Mouse (Mus musculus) intestine, postnatal 0 days (tissue): Measurements from ENCODE around the gene Ifnar1. TPM values are rescaled to one million over a fixed set of nuclear protein-coding genes. Genes with fewer than 3 reads are reported as not detected.

Source experiments
- ATAC-seq: fragments of 200-750 bp; cut with Nextera tagmentation; 2 replicates; pipeline ENCODE4 v1.8.0; 2017; ENCODE audit warnings: mild to moderate bottlenecking, moderate TSS enrichment, moderate library complexity
- H3K27ac ChIP-seq: fragments of 300-500 bp; sonication (generic); 2 replicates; pipeline ENCODE4 v1.5.1; 2014; ENCODE audit warnings: mild to moderate bottlenecking, low read depth, low read length, moderate library complexity
- H3K27me3 ChIP-seq: fragments of 300-500 bp; sonication (generic); replicated peaks from 2 replicates; pipeline ENCODE4 v1.6.1; 2014; ENCODE audit warnings: low read length, mixed read lengths; ENCODE audit not compliant: control insufficient read depth, insufficient read depth
- H3K36me3 ChIP-seq: fragments of 300-500 bp; sonication (generic); 2 replicates; pipeline ENCODE4 v1.6.1; 2014; ENCODE audit warnings: mild to moderate bottlenecking, moderate library complexity; ENCODE audit not compliant: control insufficient read depth, insufficient read depth
- H3K4me1 ChIP-seq: fragments of 300-500 bp; sonication (generic); replicated peaks from 2 replicates; pipeline ENCODE4 v1.6.1; 2014; ENCODE audit warnings: antibody characterized with exemption, low read length, mixed read lengths; ENCODE audit not compliant: control insufficient read depth, insufficient read depth
- H3K4me2 ChIP-seq: fragments of 300-500 bp; sonication (generic); replicated peaks from 2 replicates; pipeline ENCODE4 v1.6.1; 2014; ENCODE audit warnings: low read depth, mild to moderate bottlenecking, moderate library complexity
- H3K4me3 ChIP-seq: fragments of 300-500 bp; sonication (generic); 2 replicates; pipeline ENCODE4 v1.5.1; 2014; ENCODE audit warnings: low read depth, low read length
- H3K9ac ChIP-seq: fragments of 300-500 bp; sonication (generic); 2 replicates; pipeline ENCODE4 v1.6.1; 2014; ENCODE audit warnings: mild to moderate bottlenecking, low read depth, low read length
- H3K9me3 ChIP-seq: fragments of 300-500 bp; sonication (generic); 2 replicates; pipeline ENCODE4 v1.6.1; 2016; ENCODE audit warnings: mixed run types; ENCODE audit not compliant: control insufficient read depth
- CTCF ChIP-seq: sonication (generic); IDR thresholded peaks from 2 replicates; pipeline ENCODE4 v1.5.1; 2016; ENCODE audit warnings: low read depth, mild to moderate bottlenecking, control low read depth, antibody characterized with exemption, moderate library complexity
- WGBS: fragments of 180-500 bp; shearing (Covaris S2); extraction: QIAGEN DNeasy Blood & Tissue Kit; methylation state at CpG from one replicate; pipeline ENCODE4 v1.1.7; 2014; 5-methylcytosine and 5-hydroxymethylcytosine counted together
- polyA plus RNA-seq: library from polyadenylated mRNA; unstranded; fragments of >200 nt; fragmentation: Nextera tagmentation; extraction: Ambion mirVana; gene quantifications from 2 replicates; pipeline ENCODE4 v1.2.1, GENCODE M21; 2015

Gene Ifnar1
- polyA plus RNA-seq, 1 experiment from 2014 or later = 18.2 TPM

DNA sequence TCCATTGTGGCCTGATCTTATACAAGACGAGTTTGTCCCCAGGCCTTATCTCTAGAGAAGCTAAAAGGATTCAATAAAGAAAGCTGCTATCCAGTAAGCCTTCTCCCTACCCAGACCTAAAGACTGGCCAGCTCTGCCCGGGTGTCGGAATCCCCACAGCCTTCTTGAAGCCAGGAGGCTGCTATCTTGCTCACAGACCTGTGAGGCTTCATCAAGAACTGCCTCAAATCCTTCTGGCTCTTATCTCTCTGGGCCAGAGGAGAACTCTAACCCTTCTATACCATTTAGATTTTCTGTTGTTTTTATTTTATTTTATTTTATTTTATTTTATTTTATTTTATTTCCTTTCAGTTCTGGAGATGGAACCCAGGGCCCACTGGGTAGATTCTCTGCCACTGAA, 52.0 kb downstream of the Ifnar1 start:
- Histone ChIP-seq H3K36me3 (no peaks in the 10 kb centered on the region), H3K9me3 (no peaks in the 10 kb centered on the region), H3K4me2 (no peak overlapping the region), H3K4me3 (no peak overlapping the region), H3K27ac (no peak overlapping the region), H3K27me3 (no peaks in the 10 kb centered on the region), H3K9ac (no peak overlapping the region), H3K4me1 (peaks cover 7% of the 10 kb centered on the region; the same call in 1 of the 2 replicates)
- 74% methylated on average over 3 of the region's 3 CpGs for WGBS
- no peak for ATAC-seq
- no peak for TF ChIP-seq CTCF

DNA sequence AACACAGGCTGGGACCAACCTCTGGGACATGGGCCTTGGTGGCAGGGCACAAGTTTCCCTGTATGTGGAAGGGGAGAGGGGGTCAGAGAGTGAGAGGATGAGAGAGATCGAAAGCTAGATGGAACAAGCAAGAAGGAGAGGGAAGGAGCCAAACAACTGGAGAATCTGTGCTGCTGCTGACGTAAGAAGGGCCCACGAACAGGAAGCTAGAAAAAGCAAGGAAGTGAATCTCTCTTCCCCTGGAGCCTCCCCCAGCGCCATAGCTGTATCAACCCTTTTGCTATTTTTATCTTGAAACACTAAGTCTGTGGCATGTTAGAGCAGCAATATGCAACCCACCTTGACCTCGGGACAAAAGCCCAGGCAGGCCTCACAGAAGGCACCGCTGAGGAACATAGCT, 53.0 kb downstream of the Ifnar1 start:
- H3K36me3 ChIP-seq = no peaks in the 10 kb centered on the region
- no peak for ATAC-seq
- H3K4me2 ChIP-seq = no peak overlapping the region
- no peak overlapping the region for H3K27ac ChIP-seq
- no peak overlapping the region for H3K4me3 ChIP-seq
- 71% methylated on average over 6 of the region's 6 CpGs for WGBS
- no peak overlapping the region for H3K9ac ChIP-seq
- H3K9me3 ChIP-seq = no peaks in the 10 kb centered on the region
- no peaks in the 10 kb centered on the region for H3K27me3 ChIP-seq
- no peak for TF ChIP-seq CTCF
- peaks cover 3% of the 10 kb centered on the region; the same call in 1 of the 2 replicates for H3K4me1 ChIP-seq

DNA sequence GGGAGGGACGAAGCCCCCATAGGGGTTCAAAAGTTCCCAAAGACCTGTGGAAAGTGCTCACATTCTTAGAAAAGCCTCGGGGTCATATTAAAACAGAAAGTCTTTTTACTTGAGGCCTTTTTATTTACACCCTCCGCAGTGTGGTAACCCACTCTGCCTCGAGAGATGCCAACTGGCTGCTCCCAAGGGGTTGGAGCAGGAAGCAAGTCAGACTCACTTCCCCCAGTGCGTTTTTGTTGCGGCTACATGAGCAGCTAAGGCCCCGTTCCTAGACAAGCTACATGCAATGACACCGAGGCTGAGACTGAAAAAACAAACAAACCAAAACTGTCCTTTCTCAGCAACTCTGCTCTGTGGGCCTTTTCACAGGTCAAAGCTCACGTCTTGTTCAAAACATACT, 53.5 kb downstream of the Ifnar1 start:
- Histone ChIP-seq H3K4me1 (peaks cover 3% of the 10 kb centered on the region; the same call in 1 of the 2 replicates), H3K9ac (no peak overlapping the region), H3K9me3 (no peaks in the 10 kb centered on the region), H3K27me3 (no peaks in the 10 kb centered on the region), H3K27ac (no peak overlapping the region), H3K36me3 (no peaks in the 10 kb centered on the region), H3K4me2 (no peak overlapping the region), H3K4me3 (no peak overlapping the region)
- TF ChIP-seq CTCF = no peak
- WGBS = 63% methylated on average over 9 of the region's 9 CpGs
- no peak for ATAC-seq

DNA sequence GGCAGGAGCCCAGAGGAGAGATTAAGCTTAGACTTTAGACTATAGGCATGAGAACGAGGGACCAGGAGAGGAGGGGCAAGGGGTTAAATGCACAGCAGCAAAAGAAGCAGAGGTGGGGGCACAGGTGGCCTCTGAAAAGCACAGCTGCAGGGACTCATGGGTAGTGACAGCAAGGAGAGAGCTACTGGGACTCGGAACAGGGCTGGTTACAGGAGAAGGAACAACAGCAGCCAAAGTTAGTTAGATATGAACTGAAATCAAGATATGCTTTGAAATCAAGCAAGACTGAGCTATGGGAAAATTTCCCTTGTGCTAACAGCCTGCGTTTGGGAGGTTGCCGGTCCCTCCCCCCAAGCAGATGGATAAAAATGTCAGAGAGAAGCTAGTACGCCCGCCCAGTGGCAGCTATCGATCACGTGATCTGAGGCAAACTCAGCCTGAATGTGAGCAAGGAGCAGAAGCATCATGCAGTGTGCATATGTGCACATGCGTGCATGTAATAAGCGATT, 56.6 kb downstream of the Ifnar1 start:
- Histone ChIP-seq H3K9ac (no peak overlapping the region), H3K4me3 (no peak overlapping the region), H3K27ac (no peak overlapping the region), H3K27me3 (no peaks in the 10 kb centered on the region), H3K4me1 (peaks cover 10% of the 10 kb centered on the region), H3K36me3 (no peaks in the 10 kb centered on the region), H3K9me3 (no peaks in the 10 kb centered on the region), H3K4me2 (peak overlapping the region; percentile 28)
- ATAC-seq = peak; percentile 55
- no peak for TF ChIP-seq CTCF
- WGBS = 28% methylated on average over 10 of the region's 10 CpGs

DNA sequence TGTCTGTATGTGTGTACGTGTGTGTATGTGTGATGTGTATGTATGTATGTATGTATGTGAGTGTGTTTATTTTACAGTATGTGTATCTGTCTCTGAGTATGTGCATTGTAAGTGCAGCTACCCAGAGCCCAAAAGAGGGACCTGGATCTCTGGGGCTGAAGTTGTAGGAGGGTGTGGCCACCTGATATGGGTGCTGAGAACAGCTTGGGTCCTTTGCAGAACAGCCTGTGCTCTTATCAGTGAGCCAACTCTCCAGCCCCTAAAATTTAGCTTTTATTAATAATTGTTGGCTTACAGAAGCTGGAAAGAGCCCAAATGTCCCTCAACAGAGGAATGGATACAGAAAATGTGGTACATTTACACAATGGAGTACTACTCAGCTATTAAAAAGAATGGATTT, 58.6 kb downstream of the Ifnar1 start:
- H3K4me1 ChIP-seq = peaks cover 10% of the 10 kb centered on the region; the same call in 1 of the 2 replicates
- TF ChIP-seq CTCF = no peak
- no peak overlapping the region for H3K4me3 ChIP-seq
- 100% methylated on average over 1 of the region's 1 CpGs for WGBS
- no peaks in the 10 kb centered on the region for H3K9me3 ChIP-seq
- no peak overlapping the region for H3K27ac ChIP-seq
- no peaks in the 10 kb centered on the region for H3K36me3 ChIP-seq
- H3K27me3 ChIP-seq = no peaks in the 10 kb centered on the region
- ATAC-seq = no peak
- no peak overlapping the region for H3K4me2 ChIP-seq
- no peak overlapping the region for H3K9ac ChIP-seq

DNA sequence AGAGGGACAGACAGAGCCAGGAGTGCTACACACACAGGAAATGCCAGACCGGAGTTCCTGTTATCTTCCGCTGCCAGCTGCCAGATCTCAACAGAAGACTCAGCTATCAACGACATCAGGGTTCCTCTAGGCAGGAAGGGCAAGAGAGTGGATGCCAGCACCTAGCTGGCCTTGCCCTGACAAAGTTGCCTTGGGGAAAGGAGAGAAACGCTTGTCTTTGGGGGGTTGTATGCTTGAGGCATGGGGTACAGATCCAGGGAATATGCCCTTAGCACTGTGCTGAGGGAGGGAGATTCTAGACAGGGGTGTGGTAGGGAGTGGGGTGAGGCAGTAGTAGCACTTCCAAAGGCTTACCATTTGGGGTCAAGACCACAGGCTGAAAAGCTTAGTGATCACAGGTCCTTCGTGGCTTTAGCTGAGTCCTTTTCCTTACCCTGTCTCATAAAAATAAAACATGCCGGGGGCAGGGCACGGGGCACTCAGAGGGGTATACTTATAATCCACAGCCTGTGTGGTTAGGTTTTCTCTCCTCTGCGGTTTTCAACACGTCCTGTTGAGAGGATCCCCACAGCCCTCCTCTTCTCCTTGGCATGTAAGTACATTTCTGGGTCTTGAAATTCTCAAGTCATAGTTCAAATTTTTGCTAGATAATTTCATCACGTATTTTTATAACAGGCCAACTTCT, 60.7 kb downstream of the Ifnar1 start:
- Histone ChIP-seq H3K4me3 (no peak overlapping the region), H3K27me3 (no peaks in the 10 kb centered on the region), H3K9ac (no peak overlapping the region), H3K27ac (peak overlapping the region; percentile 95; the same call in 1 of the 2 replicates), H3K9me3 (no peaks in the 10 kb centered on the region), H3K4me1 (peaks cover 15% of the 10 kb centered on the region), H3K4me2 (peak overlapping the region; percentile 80; the same call in 1 of the 2 replicates), H3K36me3 (0 out of 2 replicates have a peak, but pooled peaks cover 4% of the 10 kb centered on the region)
- ATAC-seq = no peak
- TF ChIP-seq CTCF = no peak
- WGBS = 54% methylated on average over 10 of the region's 10 CpGs
